Mouse (Mus musculus): ENCODE measurements at regions not wholly inside any gene's neighbourhood (a gene's known extent, or its start where the extent isn't known, plus 50 kb on each side); places are given as distances from the start of the nearest gene placed in this dataset.

GRCm38 (mm10) chrX:97748251-97749016, 371.4 kb upstream of the Eda2r start:
- peak; percentile 36 for DNase-seq

- DNase-seq, result peak; percentile 47
Observed at GRCm38 (mm10) chrX:97744356-97744755, 367.3 kb upstream of the Eda2r start.

- no peak for DNase-seq
Observed at GRCm38 (mm10) chrX:97724537-97724936, 347.5 kb upstream of the Eda2r start.

- no peak for DNase-seq
Observed at GRCm38 (mm10) chrX:97707851-97708250, 330.8 kb upstream of the Eda2r start.

GRCm38 (mm10) chrX:97658726-97659125, 281.7 kb upstream of the Eda2r start:
- peak; percentile 31 for DNase-seq

GRCm38 (mm10) chrX:97651601-97652290, 274.7 kb upstream of the Eda2r start:
- DNase-seq, result no peak
